Mouse (Mus musculus): Measurements from ENCODE around the gene F3. TPM values are rescaled to one million over a fixed set of nuclear protein-coding genes. Genes with fewer than 3 reads are reported as not detected.
A peak's percentile ranks its signal among the peaks of the same experiment; 100 is the strongest.

The F3 gene
- polyA plus RNA-seq, 1 experiment from 2014 or later = 0.94 TPM

DNA sequence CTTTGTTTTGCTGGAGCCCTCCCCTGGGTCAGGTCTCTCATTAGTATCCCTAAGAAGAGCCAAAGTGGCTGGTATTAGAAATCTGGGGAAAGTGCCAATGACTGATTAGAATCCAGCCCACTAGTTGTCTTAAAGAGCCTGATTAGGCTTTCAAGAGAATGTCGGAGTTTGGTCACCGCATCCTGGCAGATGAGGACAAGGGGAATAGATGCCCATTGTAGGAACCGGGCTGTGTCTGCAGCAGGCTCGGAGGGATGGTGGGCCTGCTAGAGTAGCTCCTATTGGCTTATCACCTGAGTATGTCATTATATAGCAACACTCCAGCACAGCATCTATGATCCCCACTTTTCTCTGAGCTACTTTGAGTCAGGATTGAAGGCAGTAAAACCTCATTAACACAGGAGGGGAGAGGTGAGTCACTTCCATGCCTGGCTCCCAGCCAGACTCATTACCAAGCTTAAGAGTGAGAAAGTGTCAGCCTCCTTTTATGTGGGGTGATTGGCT is 36.9 kb upstream of the F3 start:
- no peak for ATAC-seq (ENCODE audit: low read depth)
- Histone ChIP-seq H3K36me3 (ENCODE audit: control insufficient read depth, insufficient read depth) (no peaks in the 10 kb centered on the region), H3K9me3 (replicated peaks; ENCODE audit: control insufficient read depth, low read length) (no peaks in the 10 kb centered on the region), H3K27me3 (ENCODE audit: control insufficient read depth, insufficient read depth, low read depth, low read length) (no peaks in the 10 kb centered on the region), H3K4me1 (ENCODE audit: control insufficient read depth, low read depth, low read length) (no peaks in the 10 kb centered on the region; the same call in 1 of the 2 replicates), H3K9ac (ENCODE audit: low read depth, low read length) (no peak overlapping the region), H3K4me2 (ENCODE audit: low read depth, low read length) (no peak overlapping the region), H3K27ac (ENCODE audit: low read length) (no peak overlapping the region), H3K4me3 (ENCODE audit: low read depth, low read length) (no peak overlapping the region)
- WGBS (ENCODE audit: insufficient replicate concordance) = 73% methylated on average over 4 of the region's 4 CpGs

DNA sequence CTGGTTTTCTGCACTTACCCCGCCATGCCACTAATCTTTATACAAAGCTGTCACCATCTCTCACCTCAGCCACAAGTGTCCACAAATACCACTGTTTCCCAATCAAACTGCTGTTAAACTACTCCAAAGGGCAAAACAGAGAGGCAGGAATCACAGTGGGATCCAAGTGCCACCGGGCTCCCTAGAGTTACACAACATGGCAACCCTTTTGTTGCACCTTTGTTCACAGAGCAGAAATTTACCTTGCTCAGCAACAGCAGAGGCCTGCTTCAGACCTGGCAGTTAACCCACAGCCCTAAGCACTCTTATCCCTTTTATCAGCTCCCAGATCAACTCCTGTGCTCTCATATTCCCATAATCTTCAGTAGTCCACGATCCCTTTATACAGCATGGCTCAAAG is 35.6 kb upstream of the F3 start:
- Histone ChIP-seq H3K36me3 (ENCODE audit: control insufficient read depth, insufficient read depth) (no peaks in the 10 kb centered on the region), H3K4me2 (ENCODE audit: low read depth, low read length) (no peak overlapping the region), H3K9me3 (replicated peaks; ENCODE audit: control insufficient read depth, low read length) (no peaks in the 10 kb centered on the region), H3K27me3 (ENCODE audit: control insufficient read depth, insufficient read depth, low read depth, low read length) (no peaks in the 10 kb centered on the region), H3K4me3 (ENCODE audit: low read depth, low read length) (no peak overlapping the region), H3K9ac (ENCODE audit: low read depth, low read length) (no peak overlapping the region), H3K4me1 (ENCODE audit: control insufficient read depth, low read depth, low read length) (no peaks in the 10 kb centered on the region; the same call in 1 of the 2 replicates), H3K27ac (ENCODE audit: low read length) (no peak overlapping the region)
- ATAC-seq (ENCODE audit: low read depth) = no peak
- 56% methylated on average over 3 of the region's 3 CpGs for WGBS (ENCODE audit: insufficient replicate concordance)

DNA sequence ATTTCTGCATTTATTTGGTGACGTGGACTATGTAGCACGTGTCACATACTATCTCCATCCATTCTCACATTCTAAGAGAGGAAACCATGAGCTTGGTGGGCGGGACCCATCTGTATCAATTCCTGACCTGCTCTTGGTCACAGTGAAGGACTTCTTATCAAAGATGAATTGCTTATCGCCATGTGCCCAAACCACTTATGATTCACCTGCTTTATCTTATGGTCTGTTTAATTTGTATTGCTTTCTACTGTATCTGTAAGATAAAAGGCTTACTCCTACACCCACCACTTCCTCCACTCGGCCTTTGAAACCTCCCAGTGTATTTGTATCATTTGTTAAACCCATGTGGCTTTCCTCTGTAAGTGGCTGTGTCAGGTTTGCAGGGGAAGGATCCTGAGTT is 34.3 kb upstream of the F3 start:
- H3K9me3 ChIP-seq (replicated peaks; ENCODE audit: control insufficient read depth, low read length) = no peaks in the 10 kb centered on the region
- no peak overlapping the region for H3K27ac ChIP-seq (ENCODE audit: low read length)
- H3K27me3 ChIP-seq (ENCODE audit: control insufficient read depth, insufficient read depth, low read depth, low read length) = no peaks in the 10 kb centered on the region
- H3K36me3 ChIP-seq (ENCODE audit: control insufficient read depth, insufficient read depth) = no peaks in the 10 kb centered on the region
- no peak overlapping the region for H3K4me3 ChIP-seq (ENCODE audit: low read depth, low read length)
- H3K4me2 ChIP-seq (ENCODE audit: low read depth, low read length) = no peak overlapping the region
- H3K9ac ChIP-seq (ENCODE audit: low read depth, low read length) = no peak overlapping the region
- H3K4me1 ChIP-seq (ENCODE audit: control insufficient read depth, low read depth, low read length) = no peaks in the 10 kb centered on the region; the same call in 1 of the 2 replicates
- WGBS (ENCODE audit: insufficient replicate concordance) = 29% methylated on average over 5 of the region's 5 CpGs
- no peak for ATAC-seq (ENCODE audit: low read depth)

DNA sequence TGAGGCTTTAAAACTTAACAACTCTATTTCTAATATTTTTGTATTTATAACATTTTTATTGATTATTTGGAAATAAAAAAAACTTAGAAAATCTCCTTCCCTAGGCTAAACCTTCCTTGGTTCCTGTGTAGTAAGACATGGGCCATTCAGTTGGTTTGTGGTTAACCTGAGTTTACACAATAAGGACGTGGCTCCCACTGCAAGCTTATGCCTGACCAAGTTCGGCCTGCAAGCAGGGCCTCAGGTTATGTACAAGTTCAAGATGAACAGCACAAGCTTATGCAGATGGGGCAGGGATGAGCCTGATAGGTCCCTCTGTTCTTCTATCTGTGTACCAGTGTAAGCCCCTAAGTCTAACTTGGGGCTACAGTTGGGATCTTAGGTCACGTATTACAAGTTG is 33.6 kb upstream of the F3 start:
- 35% methylated on average over 3 of the region's 3 CpGs for whole genome bisulfite sequencing (ENCODE audit: insufficient replicate concordance)
- Histone ChIP-seq H3K4me3 (ENCODE audit: low read depth, low read length) (no peak overlapping the region), H3K9ac (ENCODE audit: low read depth, low read length) (no peak overlapping the region), H3K4me2 (ENCODE audit: low read depth, low read length) (no peak overlapping the region), H3K27me3 (ENCODE audit: control insufficient read depth, insufficient read depth, low read depth, low read length) (no peaks in the 10 kb centered on the region), H3K36me3 (ENCODE audit: control insufficient read depth, insufficient read depth) (no peaks in the 10 kb centered on the region), H3K9me3 (replicated peaks; ENCODE audit: control insufficient read depth, low read length) (no peaks in the 10 kb centered on the region), H3K4me1 (ENCODE audit: control insufficient read depth, low read depth, low read length) (no peaks in the 10 kb centered on the region; the same call in 1 of the 2 replicates), H3K27ac (ENCODE audit: low read length) (no peak overlapping the region)
- no peak for ATAC-seq (ENCODE audit: low read depth)

DNA sequence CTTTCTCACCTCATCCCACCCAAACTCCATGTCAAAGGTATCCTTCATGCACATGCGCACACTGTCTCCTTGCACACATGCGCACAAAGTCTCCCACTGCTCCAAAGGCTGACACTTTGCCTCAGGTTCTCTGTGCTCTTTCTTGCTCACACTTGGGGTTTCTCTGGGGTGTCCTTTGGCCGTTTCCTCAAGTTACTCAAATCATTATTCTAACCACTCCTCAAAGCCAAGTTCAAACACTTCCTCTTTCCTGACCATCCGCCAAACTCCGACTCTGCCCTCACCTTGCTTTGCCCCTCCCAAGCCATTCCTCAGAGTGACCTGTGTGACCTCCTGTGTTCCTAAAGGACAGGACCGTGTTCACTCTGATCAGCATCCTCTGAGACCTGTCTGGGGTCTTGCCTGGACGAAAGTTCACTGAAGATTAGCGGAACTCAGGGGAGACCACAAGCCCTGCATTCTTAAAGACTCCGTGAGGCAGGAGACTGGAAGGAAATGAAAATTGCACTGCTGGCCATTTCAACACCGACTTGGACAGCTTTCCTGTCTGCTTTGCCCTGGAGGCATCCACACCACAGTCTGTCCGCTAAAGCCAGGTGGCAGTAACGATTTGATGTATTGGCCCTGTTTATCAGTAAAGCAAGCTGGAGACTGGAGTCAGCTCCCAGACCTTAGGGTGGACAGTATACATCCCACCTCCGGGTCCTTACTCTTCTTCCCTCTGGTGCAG is 30.2 kb upstream of the F3 start:
- WGBS (ENCODE audit: insufficient replicate concordance) = 33% methylated on average over 13 of the region's 13 CpGs
- no peaks in the 10 kb centered on the region for H3K27me3 ChIP-seq (ENCODE audit: control insufficient read depth, insufficient read depth, low read depth, low read length)
- peak; percentile 24; the same call in 1 of the 2 replicates for ATAC-seq (ENCODE audit: low read depth)

DNA sequence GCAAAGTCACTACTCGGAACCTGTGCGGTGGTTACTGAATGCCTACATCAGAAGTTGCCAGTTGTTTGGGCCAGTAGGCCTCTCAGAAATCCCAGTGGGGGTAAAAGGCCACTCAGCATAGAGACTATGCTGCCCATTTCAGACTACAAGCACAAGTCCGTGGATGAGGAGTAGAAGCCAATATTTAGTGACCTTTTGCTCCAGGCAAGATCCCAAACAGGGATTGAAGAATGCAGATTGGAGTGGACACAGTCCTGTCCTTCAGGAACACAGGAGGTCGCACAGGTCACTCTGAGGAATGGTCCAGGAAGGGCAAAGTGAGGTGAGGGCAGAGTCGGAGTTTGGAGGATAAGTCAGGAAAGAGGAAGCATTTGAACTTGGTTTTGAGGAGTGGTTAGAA is 29.6 kb upstream of the F3 start:
- no peaks in the 10 kb centered on the region for H3K4me1 ChIP-seq (ENCODE audit: control insufficient read depth, low read depth, low read length)
- H3K27ac ChIP-seq (ENCODE audit: low read length) = no peak overlapping the region
- H3K4me3 ChIP-seq (ENCODE audit: low read depth, low read length) = no peak overlapping the region
- H3K27me3 ChIP-seq (ENCODE audit: control insufficient read depth, insufficient read depth, low read depth, low read length) = no peaks in the 10 kb centered on the region
- 49% methylated on average over 5 of the region's 5 CpGs for WGBS (ENCODE audit: insufficient replicate concordance)
- H3K9me3 ChIP-seq (replicated peaks; ENCODE audit: control insufficient read depth, low read length) = no peaks in the 10 kb centered on the region
- H3K36me3 ChIP-seq (ENCODE audit: control insufficient read depth, insufficient read depth) = no peaks in the 10 kb centered on the region
- no peak overlapping the region for H3K9ac ChIP-seq (ENCODE audit: low read depth, low read length)
- no peak for ATAC-seq (ENCODE audit: low read depth)
- H3K4me2 ChIP-seq (ENCODE audit: low read depth, low read length) = no peak overlapping the region

More for the DNA sequence above, 30.2 kb upstream of the F3 start:
- no peak overlapping the region for H3K9ac ChIP-seq (ENCODE audit: low read depth, low read length)
- no peaks in the 10 kb centered on the region for H3K36me3 ChIP-seq (ENCODE audit: control insufficient read depth, insufficient read depth)
- no peak overlapping the region for H3K4me3 ChIP-seq (ENCODE audit: low read depth, low read length)
- H3K27ac ChIP-seq (ENCODE audit: low read length) = no peak overlapping the region
- no peaks in the 10 kb centered on the region for H3K4me1 ChIP-seq (ENCODE audit: control insufficient read depth, low read depth, low read length)
- H3K9me3 ChIP-seq (replicated peaks; ENCODE audit: control insufficient read depth, low read length) = no peaks in the 10 kb centered on the region
- H3K4me2 ChIP-seq (ENCODE audit: low read depth, low read length) = no peak overlapping the region

DNA sequence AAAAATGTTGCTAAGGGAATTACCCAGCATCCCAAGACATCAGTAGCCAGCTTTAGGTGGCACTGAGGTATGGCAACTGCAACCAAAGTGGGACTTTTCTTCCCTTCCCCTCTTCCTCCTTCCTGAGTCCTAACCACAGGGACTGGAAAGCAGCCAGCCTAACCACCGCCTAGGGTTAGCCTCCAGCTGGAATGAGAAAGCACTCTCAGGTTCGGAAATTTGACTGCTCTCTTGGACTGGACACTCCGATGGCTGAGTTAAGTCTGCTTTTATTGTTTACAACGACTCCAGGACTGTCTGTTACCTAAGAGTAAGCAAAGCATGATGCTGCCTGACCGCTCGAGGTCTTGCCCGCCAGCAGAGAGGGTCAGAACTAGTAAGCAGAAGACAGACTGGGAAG is 26.2 kb upstream of the F3 start:
- Histone ChIP-seq H3K36me3 (ENCODE audit: control insufficient read depth, insufficient read depth) (no peaks in the 10 kb centered on the region), H3K27me3 (ENCODE audit: control insufficient read depth, insufficient read depth, low read depth, low read length) (no peaks in the 10 kb centered on the region), H3K27ac (ENCODE audit: low read length) (no peak overlapping the region), H3K4me2 (ENCODE audit: low read depth, low read length) (no peak overlapping the region), H3K9me3 (replicated peaks; ENCODE audit: control insufficient read depth, low read length) (no peaks in the 10 kb centered on the region), H3K4me3 (ENCODE audit: low read depth, low read length) (no peak overlapping the region), H3K4me1 (ENCODE audit: control insufficient read depth, low read depth, low read length) (no peaks in the 10 kb centered on the region), H3K9ac (ENCODE audit: low read depth, low read length) (no peak overlapping the region)
- WGBS (ENCODE audit: insufficient replicate concordance) = 60% methylated on average over 7 of the region's 7 CpGs
- no peak for ATAC-seq (ENCODE audit: low read depth)

DNA sequence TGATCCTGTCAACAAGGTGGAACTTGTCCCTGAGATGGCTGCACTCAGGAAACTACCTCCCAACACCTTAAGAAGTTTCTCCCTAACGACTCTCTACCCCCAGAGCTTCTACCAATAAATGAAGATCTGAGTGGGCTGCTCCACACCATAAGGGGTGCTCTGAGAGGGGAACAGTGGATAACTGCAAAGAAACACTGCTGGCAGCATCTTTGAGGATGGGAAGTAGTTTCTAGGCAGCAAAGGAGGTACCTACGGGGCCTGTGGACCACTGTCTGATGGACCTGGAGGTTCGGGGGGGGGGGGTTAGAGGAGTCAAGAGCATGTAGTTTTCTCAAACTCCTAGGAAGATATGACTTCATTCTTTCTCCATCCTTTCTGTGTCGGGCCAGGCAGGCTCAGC is 23.9 kb upstream of the F3 start:
- Histone ChIP-seq H3K36me3 (ENCODE audit: control insufficient read depth, insufficient read depth) (no peaks in the 10 kb centered on the region), H3K4me3 (ENCODE audit: low read depth, low read length) (no peak overlapping the region), H3K9me3 (replicated peaks; ENCODE audit: control insufficient read depth, low read length) (no peaks in the 10 kb centered on the region), H3K9ac (ENCODE audit: low read depth, low read length) (no peak overlapping the region), H3K4me1 (ENCODE audit: control insufficient read depth, low read depth, low read length) (no peaks in the 10 kb centered on the region), H3K27ac (ENCODE audit: low read length) (no peak overlapping the region), H3K27me3 (ENCODE audit: control insufficient read depth, insufficient read depth, low read depth, low read length) (no peaks in the 10 kb centered on the region), H3K4me2 (ENCODE audit: low read depth, low read length) (no peak overlapping the region)
- ATAC-seq (ENCODE audit: low read depth) = no peak
- WGBS (ENCODE audit: insufficient replicate concordance) = 45% methylated on average over 4 of the region's 4 CpGs

DNA sequence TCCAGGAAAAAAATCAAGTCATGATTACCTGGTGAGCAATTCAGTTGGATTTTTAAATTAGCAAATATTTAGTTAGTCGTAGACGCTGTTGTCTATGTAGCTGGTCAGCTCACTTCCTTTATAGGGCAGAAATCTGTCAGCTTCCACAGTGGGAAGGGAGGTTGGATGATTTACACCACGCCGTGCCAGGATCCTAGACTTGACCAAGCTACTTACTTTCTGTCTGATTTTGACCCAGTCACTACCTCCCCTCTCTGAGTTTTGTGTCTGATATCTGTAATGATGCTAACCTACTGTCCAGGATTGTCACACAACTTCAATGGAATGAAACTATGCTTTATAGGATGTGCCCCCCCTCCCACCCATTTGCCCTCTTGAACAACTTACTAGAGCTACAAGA is 23.5 kb upstream of the F3 start:
- no peak for ATAC-seq (ENCODE audit: low read depth)
- Histone ChIP-seq H3K27me3 (ENCODE audit: control insufficient read depth, insufficient read depth, low read depth, low read length) (no peaks in the 10 kb centered on the region), H3K27ac (ENCODE audit: low read length) (no peak overlapping the region), H3K9ac (ENCODE audit: low read depth, low read length) (no peak overlapping the region), H3K4me1 (ENCODE audit: control insufficient read depth, low read depth, low read length) (no peaks in the 10 kb centered on the region), H3K9me3 (replicated peaks; ENCODE audit: control insufficient read depth, low read length) (no peaks in the 10 kb centered on the region), H3K4me3 (ENCODE audit: low read depth, low read length) (no peak overlapping the region), H3K36me3 (ENCODE audit: control insufficient read depth, insufficient read depth) (no peaks in the 10 kb centered on the region), H3K4me2 (ENCODE audit: low read depth, low read length) (no peak overlapping the region)
- WGBS (ENCODE audit: insufficient replicate concordance) = 60% methylated on average over 4 of the region's 4 CpGs
